Mouse (Mus musculus) forebrain, embryonic 10.5 days (tissue): ENCODE measurements at regions not wholly inside any gene's neighbourhood (a gene's known extent, or its start where the extent isn't known, plus 50 kb on each side); places are given as distances from the start of the nearest gene placed in this dataset.

Experiments
- DNase-seq: peaks from one replicate; pipeline ENCODE4 v3.0.0-alpha.2; 2017; ENCODE audit warnings: low spot score; ENCODE audit errors: extremely low spot score
- H3K27ac ChIP-seq: fragments of 300-500 bp; sonication (generic); 2 replicates; pipeline ENCODE4 v1.5.1; 2016; ENCODE audit warnings: mild to moderate bottlenecking
- H3K27me3 ChIP-seq: fragments of 300-500 bp; sonication (generic); 2 replicates; pipeline ENCODE4 v1.6.1; 2016; ENCODE audit warnings: mild to moderate bottlenecking; ENCODE audit not compliant: poor library complexity, severe bottlenecking
- H3K36me3 ChIP-seq: fragments of 300-500 bp; sonication (generic); replicated peaks from 2 replicates; pipeline ENCODE4 v1.6.1; 2016; ENCODE audit warnings: mild to moderate bottlenecking, moderate library complexity
- H3K4me1 ChIP-seq: fragments of 300-500 bp; sonication (generic); 2 replicates; pipeline ENCODE4 v1.6.1; 2016
- H3K4me3 ChIP-seq: fragments of 300-500 bp; sonication (generic); 2 replicates; pipeline ENCODE4 v1.5.1; 2016; ENCODE audit warnings: mild to moderate bottlenecking, moderate library complexity
- H3K9me3 ChIP-seq: fragments of 300-500 bp; sonication (generic); 2 replicates; pipeline ENCODE4 v1.6.1; 2016; ENCODE audit warnings: mild to moderate bottlenecking, moderate library complexity
- WGBS: fragments of 180-500 bp; shearing (Covaris S2); methylation state at CpG from one replicate; pipeline ENCODE4 v1.1.7; 2016; 5-methylcytosine and 5-hydroxymethylcytosine counted together

GRCm38 (mm10) chr13:51980344-51980743 is 133.9 kb downstream of the Gadd45g start:
- Histone ChIP-seq H3K9me3 (peaks cover 14% of the 10 kb centered on the region; the same call in 1 of the 2 replicates), H3K4me1 (peaks cover 14% of the 10 kb centered on the region), H3K27ac (no peak overlapping the region), H3K36me3 (no peaks in the 10 kb centered on the region), H3K27me3 (no peaks in the 10 kb centered on the region), H3K4me3 (no peak overlapping the region)
- WGBS: 80% methylated on average over 1 of the region's 1 CpGs
- DNase-seq: no peak

GRCm38 (mm10) chr13:51983002-51983401 is 136.5 kb downstream of the Gadd45g start:
- H3K9me3 ChIP-seq: peaks cover 4% of the 10 kb centered on the region; the same call in 1 of the 2 replicates
- H3K36me3 ChIP-seq: no peaks in the 10 kb centered on the region
- H3K4me1 ChIP-seq: no peaks in the 10 kb centered on the region
- H3K4me3 ChIP-seq: no peak overlapping the region
- 90% methylated on average over 8 of the region's 8 CpGs for WGBS
- H3K27ac ChIP-seq: no peak overlapping the region
- DNase-seq: no peak
- H3K27me3 ChIP-seq: no peaks in the 10 kb centered on the region

GRCm38 (mm10) chr13:51983575-51983974 is 137.1 kb downstream of the Gadd45g start:
- no peaks in the 10 kb centered on the region for H3K27me3 ChIP-seq
- DNase-seq: no peak
- H3K4me1 ChIP-seq: no peaks in the 10 kb centered on the region
- WGBS: 97% methylated on average over 5 of the region's 5 CpGs
- H3K4me3 ChIP-seq: no peak overlapping the region
- H3K9me3 ChIP-seq: peaks cover 3% of the 10 kb centered on the region; the same call in 1 of the 2 replicates
- no peak overlapping the region for H3K27ac ChIP-seq
- no peaks in the 10 kb centered on the region for H3K36me3 ChIP-seq

GRCm38 (mm10) chr13:51991339-51991738 is 144.9 kb downstream of the Gadd45g start:
- WGBS: 91% methylated on average over 4 of the region's 4 CpGs
- H3K27ac ChIP-seq: no peak overlapping the region
- no peaks in the 10 kb centered on the region for H3K4me1 ChIP-seq
- H3K4me3 ChIP-seq: no peak overlapping the region
- no peaks in the 10 kb centered on the region for H3K27me3 ChIP-seq
- no peaks in the 10 kb centered on the region for H3K9me3 ChIP-seq
- H3K36me3 ChIP-seq: no peaks in the 10 kb centered on the region
- no peak for DNase-seq

GRCm38 (mm10) chr13:51992878-51993277 is 146.4 kb downstream of the Gadd45g start:
- WGBS: 85% methylated on average over 6 of the region's 6 CpGs

GRCm38 (mm10) chr13:51996163-51996562 is 149.7 kb downstream of the Gadd45g start:
- Histone ChIP-seq H3K27me3 (0 out of 2 replicates have a peak, but pooled peaks cover 6% of the 10 kb centered on the region), H3K36me3 (no peaks in the 10 kb centered on the region), H3K9me3 (no peaks in the 10 kb centered on the region), H3K27ac (no peak overlapping the region), H3K4me3 (no peak overlapping the region), H3K4me1 (0 out of 2 replicates have a peak, but pooled peaks cover 3% of the 10 kb centered on the region)
- no peak for DNase-seq
- 89% methylated on average over 4 of the region's 4 CpGs for WGBS

More at GRCm38 (mm10) chr13:51992878-51993277, 146.4 kb downstream of the Gadd45g start:
- Histone ChIP-seq H3K36me3 (no peaks in the 10 kb centered on the region), H3K27ac (no peak overlapping the region), H3K4me1 (no peaks in the 10 kb centered on the region), H3K9me3 (no peaks in the 10 kb centered on the region), H3K27me3 (no peaks in the 10 kb centered on the region), H3K4me3 (no peak overlapping the region)
- DNase-seq: no peak

GRCm38 (mm10) chr13:51998542-51998941 is 152.1 kb downstream of the Gadd45g start:
- Histone ChIP-seq H3K4me1 (0 out of 2 replicates have a peak, but pooled peaks cover 3% of the 10 kb centered on the region), H3K36me3 (no peaks in the 10 kb centered on the region), H3K4me3 (no peak overlapping the region), H3K9me3 (no peaks in the 10 kb centered on the region), H3K27me3 (0 out of 2 replicates have a peak, but pooled peaks cover 6% of the 10 kb centered on the region), H3K27ac (no peak overlapping the region)
- 91% methylated on average over 7 of the region's 7 CpGs for WGBS
- no peak for DNase-seq

GRCm38 (mm10) chr13:52001811-52002210 is 155.3 kb downstream of the Gadd45g start:
- Histone ChIP-seq H3K4me3 (no peak overlapping the region), H3K4me1 (0 out of 2 replicates have a peak, but pooled peaks cover 3% of the 10 kb centered on the region), H3K9me3 (no peaks in the 10 kb centered on the region), H3K36me3 (no peaks in the 10 kb centered on the region), H3K27ac (no peak overlapping the region), H3K27me3 (0 out of 2 replicates have a peak, but pooled peaks cover 6% of the 10 kb centered on the region)
- WGBS: 80% methylated on average over 12 of the region's 12 CpGs
- DNase-seq: no peak

GRCm38 (mm10) chr13:52003946-52004539 is 157.6 kb downstream of the Gadd45g start:
- WGBS: 90% methylated on average over 5 of the region's 5 CpGs
- DNase-seq: no peak
- H3K27ac ChIP-seq: no peak overlapping the region
- H3K4me3 ChIP-seq: no peak overlapping the region
- no peaks in the 10 kb centered on the region for H3K9me3 ChIP-seq
- H3K4me1 ChIP-seq: peaks cover 7% of the 10 kb centered on the region; the same call in 1 of the 2 replicates
- no peaks in the 10 kb centered on the region for H3K36me3 ChIP-seq
- H3K27me3 ChIP-seq: 0 out of 2 replicates have a peak, but pooled peaks cover under 1% of the 10 kb centered on the region

- Histone ChIP-seq H3K4me3 (no peak overlapping the region), H3K27ac (no peak overlapping the region), H3K36me3 (no peaks in the 10 kb centered on the region), H3K27me3 (0 out of 2 replicates have a peak, but pooled peaks cover 6% of the 10 kb centered on the region), H3K4me1 (peaks cover 4% of the 10 kb centered on the region; the same call in 1 of the 2 replicates), H3K9me3 (no peaks in the 10 kb centered on the region)
- WGBS: 67% methylated on average over 6 of the region's 6 CpGs
- no peak for DNase-seq
Observed at GRCm38 (mm10) chr13:52007585-52008395, 161.3 kb downstream of the Gadd45g start.

GRCm38 (mm10) chr13:52009231-52009630 is 162.8 kb downstream of the Gadd45g start:
- Histone ChIP-seq H3K4me1 (peaks cover 13% of the 10 kb centered on the region), H3K36me3 (no peaks in the 10 kb centered on the region), H3K27ac (no peak overlapping the region), H3K9me3 (no peaks in the 10 kb centered on the region), H3K4me3 (no peak overlapping the region), H3K27me3 (peaks cover 17% of the 10 kb centered on the region)
- 87% methylated on average over 4 of the region's 4 CpGs for WGBS
- DNase-seq: no peak

- peaks cover 22% of the 10 kb centered on the region for H3K27me3 ChIP-seq
- no peaks in the 10 kb centered on the region for H3K9me3 ChIP-seq
- DNase-seq: no peak
- no peak overlapping the region for H3K4me3 ChIP-seq
- H3K36me3 ChIP-seq: no peaks in the 10 kb centered on the region
- H3K4me1 ChIP-seq: peaks cover 19% of the 10 kb centered on the region
- H3K27ac ChIP-seq: no peak overlapping the region
- 90% methylated on average over 6 of the region's 6 CpGs for WGBS
Observed at GRCm38 (mm10) chr13:52009766-52010165, 163.3 kb downstream of the Gadd45g start.

- peaks cover 31% of the 10 kb centered on the region for H3K4me1 ChIP-seq
- H3K9me3 ChIP-seq: no peaks in the 10 kb centered on the region
- WGBS: 88% methylated on average over 3 of the region's 3 CpGs
Observed at GRCm38 (mm10) chr13:52011001-52011400, 164.5 kb downstream of the Gadd45g start.

More at GRCm38 (mm10) chr13:52011001-52011400, 164.5 kb downstream of the Gadd45g start:
- no peak overlapping the region for H3K4me3 ChIP-seq
- H3K27me3 ChIP-seq: peaks cover 26% of the 10 kb centered on the region
- H3K27ac ChIP-seq: no peak overlapping the region
- H3K36me3 ChIP-seq: no peaks in the 10 kb centered on the region
- no peak for DNase-seq
